Mouse (Mus musculus) forebrain, embryonic 14.5 days (tissue): ENCODE data around the gene Cdh1. TPM values are rescaled to one million over a fixed set of nuclear protein-coding genes. Genes with fewer than 3 reads are reported as not detected.

Experiments used
- ATAC-seq: fragments of 200-750 bp; cut with Nextera tagmentation; 2 replicates; pipeline ENCODE4 v1.8.0; 2017; ENCODE audit warnings: mild to moderate bottlenecking, moderate library complexity
- DNase-seq: peaks from one replicate; pipeline ENCODE4 v3.0.0-alpha.2; 2015; ENCODE audit warnings: low spot score
- H3K27ac ChIP-seq: fragments of 300-500 bp; sonication (generic); 2 replicates; pipeline ENCODE4 v1.5.1; 2014; ENCODE audit warnings: low read depth, mild to moderate bottlenecking, control low read depth, low read length, moderate library complexity
- H3K27me3 ChIP-seq: fragments of 300-500 bp; sonication (generic); replicated peaks from 2 replicates; pipeline ENCODE4 v1.6.1; 2014; ENCODE audit warnings: low read length, control low read depth, mixed read lengths; ENCODE audit not compliant: control insufficient read depth, insufficient read depth
- H3K36me3 ChIP-seq: fragments of 300-500 bp; sonication (generic); 2 replicates; pipeline ENCODE4 v1.6.1; 2014; ENCODE audit warnings: low read length, control low read depth; ENCODE audit not compliant: control insufficient read depth, insufficient read depth
- H3K4me1 ChIP-seq: fragments of 300-500 bp; sonication (generic); 2 replicates; pipeline ENCODE4 v1.6.1; 2014; ENCODE audit warnings: antibody characterized with exemption, low read length, control low read depth; ENCODE audit not compliant: control insufficient read depth, insufficient read depth
- H3K4me2 ChIP-seq: fragments of 300-500 bp; sonication (generic); 2 replicates; pipeline ENCODE4 v1.6.1; 2014; ENCODE audit warnings: mild to moderate bottlenecking, control low read depth, low read length
- H3K4me3 ChIP-seq: fragments of 300-500 bp; sonication (generic); 2 replicates; pipeline ENCODE4 v1.5.1; 2014; ENCODE audit warnings: low read depth, low read length, control low read depth
- H3K9ac ChIP-seq: fragments of 300-500 bp; sonication (generic); 2 replicates; pipeline ENCODE4 v1.6.1; 2014; ENCODE audit warnings: mild to moderate bottlenecking, low read length, control low read depth, moderate library complexity
- H3K9me3 ChIP-seq: fragments of 300-500 bp; sonication (generic); replicated peaks from 2 replicates; pipeline ENCODE4 v1.6.1; 2016; ENCODE audit warnings: low read length, control low read depth, mixed read lengths; ENCODE audit not compliant: control insufficient read depth
- WGBS: fragments of 180-500 bp; shearing (Covaris S2); extraction: QIAGEN DNeasy Blood & Tissue Kit; methylation state at CpG from one replicate; pipeline ENCODE4 v1.1.7; 2014; 5-methylcytosine and 5-hydroxymethylcytosine counted together
- polyA plus RNA-seq: library from polyadenylated mRNA; unstranded; fragments of >200 nt; fragmentation: Nextera tagmentation; extraction: Ambion mirVana; gene quantifications from 2 replicates; pipeline ENCODE4 v1.2.1, GENCODE M21; 2014

Cdh1 gene
- polyA plus RNA-seq, 1 experiment from 2014 or later, result 1.9 TPM

GRCm38 (mm10) chr8:106615661-106616299 is 12.6 kb downstream of the Cdh1 start:
- no peak overlapping the region for H3K4me3 ChIP-seq
- no peak overlapping the region for H3K27ac ChIP-seq
- DNase-seq (no peak), ATAC-seq (no peak)
- H3K27me3 ChIP-seq, result no peaks in the 10 kb centered on the region
- no peak overlapping the region for H3K9ac ChIP-seq
- 73% methylated on average over 10 of the region's 10 CpGs for WGBS
- H3K9me3 ChIP-seq, result no peaks in the 10 kb centered on the region
- no peak overlapping the region for H3K4me2 ChIP-seq
- H3K36me3 ChIP-seq, result no peaks in the 10 kb centered on the region
- no peaks in the 10 kb centered on the region for H3K4me1 ChIP-seq

GRCm38 (mm10) chr8:106616679-106617078 is 13.5 kb downstream of the Cdh1 start:
- no peak for ATAC-seq
- Histone ChIP-seq H3K4me1 (no peaks in the 10 kb centered on the region), H3K4me3 (no peak overlapping the region), H3K9ac (no peak overlapping the region), H3K36me3 (no peaks in the 10 kb centered on the region), H3K27ac (no peak overlapping the region), H3K27me3 (no peaks in the 10 kb centered on the region), H3K4me2 (no peak overlapping the region), H3K9me3 (no peaks in the 10 kb centered on the region)
- DNase-seq, result no peak
- WGBS, result 25% methylated on average over 4 of the region's 4 CpGs

GRCm38 (mm10) chr8:106617196-106617595 is 14.0 kb downstream of the Cdh1 start:
- no peak for ATAC-seq
- H3K27me3 ChIP-seq, result no peaks in the 10 kb centered on the region
- H3K4me3 ChIP-seq, result no peak overlapping the region
- H3K9ac ChIP-seq, result no peak overlapping the region
- H3K4me1 ChIP-seq, result no peaks in the 10 kb centered on the region
- 8% methylated on average over 6 of the region's 6 CpGs for WGBS
- H3K27ac ChIP-seq, result no peak overlapping the region
- H3K36me3 ChIP-seq, result no peaks in the 10 kb centered on the region
- no peaks in the 10 kb centered on the region for H3K9me3 ChIP-seq
- H3K4me2 ChIP-seq, result no peak overlapping the region
- DNase-seq, result no peak

GRCm38 (mm10) chr8:106617865-106618264 is 14.7 kb downstream of the Cdh1 start:
- no peaks in the 10 kb centered on the region for H3K27me3 ChIP-seq
- H3K4me2 ChIP-seq, result no peak overlapping the region
- 77% methylated on average over 6 of the region's 6 CpGs for WGBS
- no peak overlapping the region for H3K4me3 ChIP-seq
- H3K4me1 ChIP-seq, result no peaks in the 10 kb centered on the region
- no peaks in the 10 kb centered on the region for H3K36me3 ChIP-seq
- H3K9me3 ChIP-seq, result no peaks in the 10 kb centered on the region
- H3K9ac ChIP-seq, result no peak overlapping the region
- H3K27ac ChIP-seq, result no peak overlapping the region
- DNase-seq (no peak), ATAC-seq (no peak)

- WGBS, result 57% methylated on average over 6 of the region's 6 CpGs
- Histone ChIP-seq H3K27me3 (no peaks in the 10 kb centered on the region), H3K9ac (no peak overlapping the region), H3K4me2 (no peak overlapping the region), H3K4me1 (no peaks in the 10 kb centered on the region), H3K27ac (no peak overlapping the region), H3K9me3 (no peaks in the 10 kb centered on the region), H3K36me3 (no peaks in the 10 kb centered on the region), H3K4me3 (no peak overlapping the region)
- ATAC-seq, result no peak
- DNase-seq, result no peak
These were observed 15.2 kb downstream of the Cdh1 start for GRCm38 (mm10) chr8:106618324-106618723.

GRCm38 (mm10) chr8:106619549-106620245 is 16.5 kb downstream of the Cdh1 start:
- no peak overlapping the region for H3K27ac ChIP-seq
- H3K9ac ChIP-seq, result no peak overlapping the region
- no peak overlapping the region for H3K4me3 ChIP-seq
- H3K4me2 ChIP-seq, result no peak overlapping the region
- no peaks in the 10 kb centered on the region for H3K36me3 ChIP-seq
- no peaks in the 10 kb centered on the region for H3K4me1 ChIP-seq
- 61% methylated on average over 9 of the region's 9 CpGs for WGBS
- H3K9me3 ChIP-seq, result no peaks in the 10 kb centered on the region
- DNase-seq (no peak), ATAC-seq (no peak; the same call in 1 of the 2 replicates)
- no peaks in the 10 kb centered on the region for H3K27me3 ChIP-seq

GRCm38 (mm10) chr8:106620488-106620887 is 17.3 kb downstream of the Cdh1 start:
- WGBS, result 75% methylated on average over 2 of the region's 2 CpGs
- Histone ChIP-seq H3K4me2 (no peak overlapping the region), H3K9ac (no peak overlapping the region), H3K36me3 (no peaks in the 10 kb centered on the region), H3K9me3 (no peaks in the 10 kb centered on the region), H3K27ac (no peak overlapping the region), H3K27me3 (no peaks in the 10 kb centered on the region), H3K4me1 (no peaks in the 10 kb centered on the region), H3K4me3 (no peak overlapping the region)
- no peak for ATAC-seq
- DNase-seq, result no peak

GRCm38 (mm10) chr8:106623016-106623415 is 19.9 kb downstream of the Cdh1 start:
- no peak overlapping the region for H3K9ac ChIP-seq
- DNase-seq, result no peak
- no peak for ATAC-seq
- no peaks in the 10 kb centered on the region for H3K27me3 ChIP-seq
- no peak overlapping the region for H3K4me3 ChIP-seq
- H3K9me3 ChIP-seq, result no peaks in the 10 kb centered on the region
- 88% methylated on average over 5 of the region's 5 CpGs for WGBS
- H3K4me2 ChIP-seq, result no peak overlapping the region
- H3K36me3 ChIP-seq, result no peaks in the 10 kb centered on the region
- no peaks in the 10 kb centered on the region for H3K4me1 ChIP-seq
- H3K27ac ChIP-seq, result no peak overlapping the region

GRCm38 (mm10) chr8:106623451-106623850 is 20.3 kb downstream of the Cdh1 start:
- Histone ChIP-seq H3K4me1 (no peaks in the 10 kb centered on the region), H3K27ac (no peak overlapping the region), H3K27me3 (no peaks in the 10 kb centered on the region), H3K4me2 (no peak overlapping the region), H3K9me3 (no peaks in the 10 kb centered on the region), H3K9ac (no peak overlapping the region), H3K4me3 (no peak overlapping the region), H3K36me3 (no peaks in the 10 kb centered on the region)
- ATAC-seq (no peak), DNase-seq (no peak)
- 92% methylated on average over 3 of the region's 3 CpGs for WGBS
